Mouse (Mus musculus) left cerebral cortex, postnatal 36 days (tissue): ENCODE measurements around the gene Ip6k3. TPM values are rescaled to one million over a fixed set of nuclear protein-coding genes. Genes with fewer than 3 reads are reported as not detected.
A peak's percentile ranks its signal among the peaks of the same experiment; 100 is the strongest.

Source experiments
- DNase-seq, 2 experiments: peaks; one replicate each; pipeline ENCODE4 v3.0.0; 2021 to 2022; ENCODE audit warnings: low spot score in 2 of 2, mixed read lengths in 1 of 2
- intact Hi-C: fragments of 180-260 bp; cut with DNase I; formaldehyde crosslinking; loops from one replicate; pipeline ENCODE4 v1.15.1; 2025
- total RNA-seq, 2 experiments: library from RNA; stranded (reverse); gene quantifications; 2 replicates each; pipeline ENCODE4 v1.2.3; 2021

Ip6k3 gene
- under 1 TPM; 0.23 to 0.81 TPM for total RNA-seq

DNA sequence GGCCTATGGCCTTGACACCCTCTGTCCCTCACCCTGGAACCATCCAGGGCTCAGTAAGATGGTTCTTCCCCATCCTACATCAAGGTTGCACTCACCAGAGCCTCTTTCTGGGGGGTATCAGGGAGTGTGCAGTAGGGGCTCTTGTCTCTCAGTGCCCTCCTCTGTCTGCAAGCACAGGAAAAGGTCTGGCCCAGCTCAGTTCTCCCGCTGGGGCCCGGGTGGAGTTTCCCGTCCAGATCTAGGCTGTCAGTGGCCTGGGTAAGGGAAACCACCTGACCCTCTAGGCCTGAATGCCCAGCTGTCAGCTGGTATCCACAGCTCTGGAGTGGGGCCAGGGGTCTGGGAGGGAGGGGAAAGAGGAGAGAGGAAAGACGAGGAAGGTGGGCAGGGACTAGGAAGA is at the start of gene Ip6k3:
Gene Ip6k3 (minus strand): TSS at position 251 of the 400 bp plus-strand sequence.
- intact Hi-C loops: loop anchor here (5.0 kb wide), 1 partner anchor 350 kb away; no protein-coding TSS in a partner anchor
- DNase-seq: no peak

DNA sequence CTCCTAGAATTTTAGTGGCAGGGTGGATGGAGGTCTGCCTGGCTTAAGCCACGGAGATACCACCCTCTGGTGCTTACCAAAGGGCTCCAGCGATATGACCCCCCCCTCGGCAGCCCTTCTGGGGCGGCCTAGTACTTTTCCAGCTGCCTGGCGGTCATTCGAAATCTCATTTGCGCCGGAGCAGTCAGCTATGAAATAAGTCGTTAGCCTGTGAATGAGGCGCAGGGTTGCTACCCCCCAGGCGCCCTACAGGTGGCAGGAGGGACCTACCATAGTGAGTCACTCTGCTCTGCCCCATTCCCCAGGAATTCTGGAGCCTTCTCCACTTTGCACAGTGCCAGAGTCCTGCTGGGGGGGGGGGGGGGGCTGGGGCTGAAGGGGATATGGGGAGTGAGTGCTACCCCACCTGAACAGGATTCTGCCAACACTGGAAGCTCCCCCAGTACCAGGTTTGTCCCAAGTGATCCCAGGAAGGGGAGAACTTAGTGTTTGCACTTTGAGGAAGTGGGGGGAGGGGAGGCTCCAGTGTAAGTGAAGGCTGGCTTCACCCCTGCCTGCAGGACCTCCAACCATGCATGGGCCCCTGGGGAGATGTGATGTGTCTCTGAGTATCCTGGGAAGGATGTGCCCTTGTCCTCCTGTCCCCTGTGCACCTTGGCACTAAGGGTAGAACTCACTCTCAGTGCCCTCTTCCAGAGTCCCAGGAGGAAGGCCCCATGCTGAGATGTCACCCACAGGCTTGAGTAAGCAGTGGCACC is 45.4 kb upstream of the Ip6k3 start:
- intact Hi-C loops: loop anchor here (2.0 kb wide), 1 partner anchor 308 kb away; the partner anchor contains the start of gene Grm4
- no peak for DNase-seq

DNA sequence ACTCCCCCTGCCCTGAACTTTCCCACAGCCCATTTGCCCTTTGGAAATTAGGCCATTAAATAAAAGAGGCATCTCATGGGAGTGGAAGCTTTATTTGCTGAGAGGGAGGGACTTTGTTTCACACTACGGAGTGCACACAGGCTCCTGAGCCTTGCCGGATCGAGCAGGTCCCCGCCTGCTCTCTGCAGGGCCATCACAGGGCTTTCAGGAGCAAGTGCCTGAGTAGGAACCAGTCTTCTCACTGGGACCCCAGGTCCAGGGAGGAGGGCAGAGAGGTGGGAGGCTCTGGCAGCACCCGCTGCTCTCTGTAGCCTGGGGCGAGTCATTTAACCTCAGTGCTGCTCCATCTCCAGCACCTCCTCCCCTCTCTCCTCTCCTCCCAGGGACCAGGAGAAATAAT is 44.4 kb upstream of the Ip6k3 start:
- intact Hi-C loops: loop anchor here (2.0 kb wide), 1 partner anchor 309 kb away; the partner anchor contains the start of gene Grm4
- DNase-seq: no peak

DNA sequence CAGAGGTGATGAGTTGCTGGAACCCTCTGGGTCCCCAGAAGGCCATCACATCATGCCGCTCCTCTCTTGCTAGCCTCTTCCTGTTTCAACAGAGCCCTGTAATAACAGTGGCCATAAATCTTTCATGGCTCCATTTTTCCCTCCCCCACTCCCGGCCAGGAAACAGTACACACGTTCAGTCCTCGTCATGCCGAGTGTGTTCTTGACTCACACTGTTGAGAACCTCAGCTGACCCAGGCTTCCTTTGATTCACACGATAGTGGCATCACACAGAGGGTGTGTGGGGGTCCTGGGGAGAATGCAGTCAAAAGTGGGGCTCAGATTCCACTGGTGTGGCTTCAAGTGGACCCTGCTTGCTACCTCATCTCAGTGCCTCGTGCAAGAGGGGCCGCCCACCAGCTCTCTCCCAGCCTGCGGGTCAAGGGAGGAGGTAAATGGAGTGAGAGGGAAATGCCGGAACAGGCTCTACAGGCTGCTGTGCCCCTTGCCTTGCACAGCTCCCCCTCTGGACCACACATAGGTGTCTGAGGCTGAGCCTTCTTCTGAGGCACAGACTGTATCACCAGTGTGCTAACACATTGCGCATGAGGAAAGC is 39.6 kb upstream of the Ip6k3 start:
- DNase-seq: no peak
- intact Hi-C loops: loop anchor here (1.0 kb wide), 1 partner anchor 126 kb away; no protein-coding TSS in a partner anchor

DNA sequence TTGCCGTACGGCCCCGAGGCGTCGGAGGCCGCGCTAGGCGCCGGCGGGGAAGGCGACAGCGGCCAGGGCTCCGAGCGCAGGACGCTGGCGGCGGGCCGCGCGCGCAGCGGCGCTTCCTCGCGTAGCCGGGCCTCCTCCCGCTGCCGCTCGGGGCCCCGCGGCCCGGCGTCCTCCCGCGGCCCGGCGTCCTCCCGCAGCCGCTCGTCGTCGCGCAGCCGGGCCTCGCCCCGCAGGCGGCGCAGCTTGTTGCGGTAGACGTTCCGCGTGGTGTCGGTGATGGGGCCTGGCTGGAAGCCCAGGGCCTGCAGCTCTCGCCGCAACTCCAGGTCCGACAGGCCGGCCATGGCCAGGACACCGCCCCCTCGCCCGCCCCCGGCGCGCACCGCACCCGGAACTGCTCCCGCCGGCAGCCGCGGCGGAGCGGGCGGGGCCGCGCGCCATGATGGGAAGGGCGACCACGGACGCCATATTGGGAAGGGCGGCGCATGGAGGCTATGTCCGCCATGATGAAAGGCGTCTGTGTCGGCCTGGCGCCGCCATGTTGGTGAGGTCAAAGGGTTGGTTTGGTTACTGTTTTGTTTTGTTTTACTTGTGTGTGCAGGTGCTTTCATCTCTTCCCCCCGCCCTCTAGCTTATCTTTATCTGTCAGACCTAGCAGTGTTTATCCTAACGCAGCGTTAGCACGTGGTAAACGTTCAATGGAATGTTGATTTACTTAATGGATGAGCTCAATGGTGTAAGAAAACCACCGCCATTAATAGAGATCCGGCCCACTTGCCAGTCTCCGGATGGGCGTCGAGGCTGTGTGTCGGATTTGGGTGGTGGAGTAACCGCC is 36.7 kb upstream of the Ip6k3 start, which contains the start of gene Lemd2:
Gene Lemd2 (minus strand): TSS at position 395 of the 835 bp plus-strand sequence.
- DNase-seq: peak; percentile 96 to 97

DNA sequence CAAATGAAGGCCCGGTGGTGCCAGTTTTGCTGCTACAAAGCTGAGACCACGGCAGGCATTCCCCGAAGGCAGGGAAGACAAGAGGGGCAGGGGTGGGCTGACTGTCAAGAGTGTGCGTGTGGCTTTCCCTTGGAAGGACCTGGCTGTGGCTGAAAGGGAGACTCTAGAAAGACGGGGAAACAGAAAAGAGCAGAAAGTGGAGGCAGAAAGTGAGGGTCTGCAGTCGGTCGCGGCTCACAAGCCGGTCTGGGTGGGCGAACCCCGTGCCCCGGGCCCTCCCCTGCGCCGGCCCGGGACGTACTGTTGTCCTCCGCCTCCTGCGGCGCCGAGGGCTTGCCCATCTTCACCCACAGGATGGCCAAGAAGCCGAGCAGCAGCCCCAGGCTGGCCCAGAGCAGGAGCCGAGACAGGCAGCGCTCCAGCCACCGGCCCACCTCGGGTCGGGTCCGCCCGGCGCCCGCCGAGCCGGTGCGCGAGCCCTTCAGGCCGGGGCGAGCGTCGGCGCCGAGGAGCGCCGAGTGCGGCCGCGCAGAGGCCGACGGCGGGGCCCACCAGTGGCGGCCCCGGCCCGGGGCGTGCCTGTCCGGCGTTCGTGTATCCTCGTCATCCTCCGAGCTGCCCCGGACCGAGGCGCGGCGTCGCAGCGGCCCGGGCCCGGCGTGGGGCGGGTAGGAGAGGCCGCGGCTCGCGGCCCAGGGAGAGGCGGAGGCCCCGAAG is 35.9 kb upstream of the Ip6k3 start:
- intact Hi-C loops: loop anchor here (2.0 kb wide), 2 partner anchors 71 to 309 kb away; partner anchors contain the start of gene Uqcc2
- peak in 1 of 2 experiments; percentile 20 for DNase-seq

More for the DNA sequence above, 36.7 kb upstream of the Ip6k3 start, which contains the start of gene Lemd2:
- intact Hi-C loops: loop anchor here (2.0 kb wide), 1 partner anchor 71 kb away; the partner anchor contains the start of gene Uqcc2

DNA sequence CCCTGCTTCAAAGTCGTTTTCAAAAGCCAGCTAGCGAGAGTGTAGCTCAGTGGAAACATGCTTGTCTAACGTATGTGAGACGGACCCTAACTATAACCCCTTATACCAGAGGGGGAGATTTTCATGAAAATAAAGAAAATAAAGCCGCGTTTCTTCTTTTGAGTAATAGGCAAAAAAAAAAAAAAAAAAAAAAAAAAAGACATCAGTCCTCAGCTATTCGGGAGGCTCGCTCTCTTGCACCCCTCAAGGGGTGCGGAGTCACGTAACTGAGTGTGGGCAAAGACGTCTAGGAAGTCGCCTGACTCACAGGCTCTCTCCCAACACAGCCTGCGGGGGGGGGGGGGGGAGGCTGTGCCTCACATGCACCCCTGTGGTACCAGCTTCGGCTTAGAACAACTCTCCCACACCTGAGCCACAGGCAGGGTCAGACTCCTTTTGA is 35.3 kb upstream of the Ip6k3 start:
- intact Hi-C loops: loop anchor here (2.0 kb wide), 1 partner anchor 310 kb away; no protein-coding TSS in a partner anchor
- no peak for DNase-seq

DNA sequence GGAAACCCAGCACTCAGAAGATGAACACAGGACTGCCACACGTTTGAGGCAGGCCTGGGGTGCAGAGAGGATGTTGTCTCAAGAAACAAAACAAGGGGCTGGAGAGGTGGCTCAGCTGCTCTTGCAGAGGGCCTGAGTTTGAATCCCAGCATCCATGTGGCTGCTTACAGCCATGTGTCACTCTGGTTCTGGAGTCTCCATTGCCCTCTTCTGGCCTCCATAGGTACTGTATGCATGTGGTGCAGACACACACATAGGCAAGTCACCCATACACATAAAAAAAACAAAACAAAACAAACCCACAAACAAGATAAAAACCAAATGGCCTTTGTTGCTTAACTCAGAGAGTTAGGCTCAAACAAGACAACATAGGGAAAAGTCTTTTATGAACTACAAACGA is 34.4 kb upstream of the Ip6k3 start:
- no peak for DNase-seq
- intact Hi-C loops: loop anchor here (2.0 kb wide), 1 partner anchor 311 kb away; no protein-coding TSS in a partner anchor

DNA sequence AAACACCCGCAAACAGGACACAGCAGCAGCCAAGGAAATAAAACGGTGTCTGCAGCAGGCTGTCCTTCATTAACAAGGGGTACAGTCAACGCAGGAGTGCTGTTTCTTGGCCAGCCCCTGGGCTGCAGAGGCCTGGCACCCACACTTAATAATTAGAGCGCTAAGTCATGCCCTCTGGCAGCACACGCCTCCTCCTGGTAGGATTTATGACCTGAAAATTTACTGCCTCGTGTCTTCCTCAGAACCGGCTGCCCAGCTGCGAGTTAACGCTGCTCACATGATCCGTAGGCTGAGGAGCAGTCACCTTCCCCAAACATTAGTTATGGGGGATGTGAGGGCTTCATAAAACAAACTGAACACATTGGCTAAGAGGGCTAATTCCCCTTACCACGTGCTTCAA is 33.2 kb upstream of the Ip6k3 start:
- no peak for DNase-seq
- intact Hi-C loops: no loop called here

DNA sequence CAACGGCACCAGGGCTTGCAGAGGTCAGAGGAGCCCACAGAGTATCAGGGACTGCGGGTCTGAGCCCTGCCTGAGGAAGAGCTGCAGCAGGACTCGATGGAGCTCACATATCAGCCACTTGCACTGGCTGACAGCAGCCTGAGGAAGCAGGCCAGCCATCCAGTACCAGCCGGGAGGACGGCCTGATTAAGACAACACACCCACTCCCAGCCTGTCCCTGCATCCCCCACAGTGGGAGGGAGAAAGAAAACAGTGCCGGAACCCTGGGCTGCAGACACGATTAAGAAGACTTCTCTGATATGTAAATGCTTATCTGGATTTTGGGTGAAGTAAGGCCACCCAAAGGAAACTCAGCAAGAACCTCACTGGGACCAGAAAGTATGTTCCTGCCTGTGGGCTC is 32.3 kb upstream of the Ip6k3 start:
- intact Hi-C loops: no loop called here
- peak; percentile 41 to 52 for DNase-seq

DNA sequence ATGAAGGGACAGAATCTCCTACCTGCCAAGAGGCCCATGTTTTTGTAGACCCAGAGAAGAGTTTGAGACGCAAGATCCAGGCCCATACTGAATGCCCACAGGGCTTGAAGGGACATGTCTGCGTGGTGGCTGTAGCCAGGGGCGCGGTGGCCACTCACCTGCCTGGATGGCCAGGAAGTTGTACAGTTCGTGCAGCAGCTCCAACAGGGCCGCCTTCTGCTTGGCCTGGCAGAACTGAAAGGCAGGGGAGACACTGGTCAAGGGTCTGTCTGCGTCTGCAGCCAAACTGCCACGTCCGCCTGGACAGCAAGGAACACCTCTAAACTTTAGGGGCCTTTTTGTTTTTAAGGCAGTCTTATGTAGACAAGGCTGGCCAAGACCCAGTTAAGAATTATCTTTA is 31.6 kb upstream of the Ip6k3 start:
- no peak for DNase-seq
- intact Hi-C loops: no loop called here

DNA sequence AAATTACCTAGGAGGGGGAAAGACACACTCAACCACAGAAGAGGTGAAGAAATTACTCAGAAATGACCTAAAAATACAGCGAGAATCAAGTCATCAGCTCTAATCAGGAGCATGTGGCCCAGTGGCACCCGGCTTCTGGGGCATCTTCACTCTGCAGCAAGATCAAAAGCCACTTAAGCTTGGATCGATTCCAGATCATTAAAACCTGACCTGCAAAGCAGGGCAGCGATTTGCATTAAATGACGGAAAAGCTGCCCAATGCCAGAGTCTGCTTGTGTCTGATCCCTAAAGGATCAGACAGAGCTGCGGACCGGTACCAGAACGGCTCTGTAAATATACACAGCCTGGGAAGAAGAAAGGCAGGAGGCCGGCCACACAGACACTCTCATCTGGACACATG is 28.6 kb upstream of the Ip6k3 start:
- intact Hi-C loops: no loop called here
- no peak for DNase-seq

DNA sequence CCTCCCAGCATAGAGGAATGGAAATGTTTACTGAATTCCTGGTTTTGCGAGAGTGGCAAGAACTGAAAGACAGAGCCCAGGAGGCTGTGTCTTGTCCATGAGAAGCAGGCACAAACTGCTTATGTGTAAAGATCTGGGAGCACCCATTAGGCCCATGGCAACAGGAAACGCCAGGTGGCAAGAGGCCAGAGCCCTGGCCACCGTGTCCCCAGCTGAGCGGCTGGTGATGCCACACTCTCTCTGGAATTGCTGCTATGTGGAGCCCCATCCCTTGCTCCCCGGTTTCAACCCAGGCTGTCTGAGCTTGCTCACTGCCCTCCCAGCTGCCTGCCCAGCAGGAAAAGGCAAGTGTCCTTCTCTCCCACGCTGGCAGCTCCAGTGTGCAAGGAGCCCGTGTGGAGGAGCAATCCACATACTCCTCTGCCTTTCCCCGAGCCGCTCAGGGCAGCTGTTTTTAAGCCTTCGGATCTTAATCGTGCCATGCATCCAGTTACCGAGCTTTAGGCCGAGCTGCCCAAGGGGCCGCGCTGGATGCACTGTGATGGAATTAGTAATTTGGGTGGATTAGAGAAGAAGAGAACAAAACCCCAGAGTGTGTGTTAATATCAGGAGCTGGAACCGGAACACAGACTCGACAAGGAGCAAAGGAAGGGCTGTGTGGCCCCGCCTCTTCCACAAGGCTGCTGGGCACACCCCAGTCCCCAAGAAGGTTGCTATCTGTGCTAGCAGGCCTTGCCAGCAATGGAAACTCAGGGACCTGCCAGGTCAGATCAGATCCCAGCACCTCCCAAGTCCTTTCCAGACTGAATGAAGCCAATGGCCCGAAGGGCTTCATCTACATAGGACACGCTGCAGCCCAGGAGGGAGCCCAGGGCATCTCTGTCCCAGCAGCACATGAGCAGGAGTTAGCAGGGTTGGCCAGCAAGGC is 26.9 kb upstream of the Ip6k3 start:
- intact Hi-C loops: loop anchor here (5.0 kb wide), 1 partner anchor 328 kb away; the partner anchor contains the start of gene Grm4
- DNase-seq: no peak

DNA sequence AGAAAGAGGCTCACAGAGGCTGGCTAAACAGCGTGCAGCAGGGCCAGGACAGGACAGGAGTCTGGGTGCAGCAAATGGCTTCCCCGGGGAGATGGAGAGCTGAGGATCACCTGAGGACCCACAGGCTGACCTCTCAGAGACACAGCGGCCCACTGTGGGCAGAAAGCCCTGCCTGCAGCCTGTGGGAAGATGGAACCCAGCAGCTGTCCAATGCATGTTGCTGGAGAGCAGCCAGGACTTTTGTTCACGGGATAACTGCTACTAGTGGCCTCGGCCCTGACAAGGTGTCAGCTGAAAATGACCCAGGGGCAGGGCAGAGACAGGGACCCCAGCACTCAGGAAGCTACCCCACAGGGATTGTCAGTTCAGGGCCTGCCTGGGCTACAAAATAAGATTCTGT is 24.2 kb upstream of the Ip6k3 start:
- intact Hi-C loops: loop anchor here (5.0 kb wide), 1 partner anchor 330 kb away; the partner anchor contains the start of gene Grm4
- DNase-seq: no peak

DNA sequence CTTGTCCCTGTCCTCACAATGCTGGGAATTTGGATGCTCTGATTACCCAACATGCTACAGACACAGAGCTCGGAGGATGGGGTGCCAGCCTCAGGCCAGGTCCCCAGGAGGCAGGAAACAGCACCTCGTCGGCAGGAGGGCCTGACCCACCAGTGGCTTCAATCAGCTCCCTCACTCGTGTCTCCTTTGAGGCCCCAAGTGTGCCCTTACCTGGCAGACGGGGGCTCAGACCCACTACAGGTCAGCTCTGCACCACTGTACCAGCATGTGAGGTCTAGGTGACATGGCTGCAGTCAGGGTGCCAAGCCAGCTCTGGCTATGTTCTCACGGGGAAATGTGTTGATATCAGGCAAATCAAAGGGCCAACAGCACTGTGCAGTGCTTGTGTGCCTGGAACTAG is 23.6 kb upstream of the Ip6k3 start:
- no peak for DNase-seq
- intact Hi-C loops: loop anchor here (5.0 kb wide), 1 partner anchor 331 kb away; the partner anchor contains the start of gene Grm4

DNA sequence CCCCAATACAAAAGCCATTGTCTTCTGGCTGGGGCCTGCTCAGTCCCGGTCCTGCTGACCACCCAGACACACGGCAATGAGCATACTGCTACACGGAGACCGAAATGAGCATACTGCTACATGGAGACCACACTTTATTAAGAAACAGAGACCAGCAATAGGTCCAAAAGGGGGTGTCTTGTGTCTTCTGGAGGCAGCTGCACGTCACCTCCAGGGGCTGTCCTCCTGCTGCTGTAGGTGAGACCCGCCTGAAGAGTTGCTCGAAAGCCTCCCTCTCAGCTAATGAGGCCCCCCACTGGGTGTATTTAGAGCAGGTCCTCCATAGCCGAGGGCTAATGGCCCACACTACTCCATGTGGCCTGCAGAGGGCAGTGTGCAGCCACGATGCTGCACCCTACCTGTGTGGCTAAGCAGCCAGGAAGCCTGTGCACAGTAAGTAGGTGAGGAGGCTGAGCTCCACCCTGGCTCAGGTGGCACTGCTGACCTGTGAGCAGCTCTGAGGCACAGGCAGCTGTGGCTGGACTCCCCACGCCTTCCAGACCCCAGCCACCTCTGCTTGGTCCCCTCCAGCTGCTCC is 22.1 kb upstream of the Ip6k3 start:
- peak; percentile 58 to 62 for DNase-seq
- intact Hi-C loops: loop anchor here (5.0 kb wide), 2 partner anchors 57 to 333 kb away; partner anchors contain the start of genes Grm4 and Uqcc2

DNA sequence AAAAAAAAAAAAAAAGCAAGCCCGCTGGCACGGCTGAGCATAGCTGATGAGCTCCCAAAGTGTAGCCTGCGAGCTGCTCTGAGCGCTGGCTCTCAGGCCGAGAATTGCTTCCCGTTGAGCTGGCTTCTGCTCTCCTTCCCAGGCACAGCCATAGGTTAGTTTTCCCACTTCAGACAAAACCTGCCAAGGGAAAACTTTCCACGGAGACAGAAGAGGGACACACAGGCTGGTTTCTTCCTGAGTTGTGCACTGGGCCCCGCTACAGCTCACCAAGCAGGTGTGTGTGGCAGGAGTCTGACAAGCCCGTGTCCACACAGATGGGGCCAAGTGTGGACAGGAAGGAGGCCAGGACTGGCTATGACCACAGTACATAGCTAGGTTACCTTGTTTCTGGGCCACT is 21.3 kb upstream of the Ip6k3 start:
- no peak for DNase-seq
- intact Hi-C loops: loop anchor here (5.0 kb wide), 1 partner anchor 57 kb away; the partner anchor contains the start of gene Uqcc2
